21 mouse cellular contexts compared by ENCODE assay signal in the genomic region with DNA sequence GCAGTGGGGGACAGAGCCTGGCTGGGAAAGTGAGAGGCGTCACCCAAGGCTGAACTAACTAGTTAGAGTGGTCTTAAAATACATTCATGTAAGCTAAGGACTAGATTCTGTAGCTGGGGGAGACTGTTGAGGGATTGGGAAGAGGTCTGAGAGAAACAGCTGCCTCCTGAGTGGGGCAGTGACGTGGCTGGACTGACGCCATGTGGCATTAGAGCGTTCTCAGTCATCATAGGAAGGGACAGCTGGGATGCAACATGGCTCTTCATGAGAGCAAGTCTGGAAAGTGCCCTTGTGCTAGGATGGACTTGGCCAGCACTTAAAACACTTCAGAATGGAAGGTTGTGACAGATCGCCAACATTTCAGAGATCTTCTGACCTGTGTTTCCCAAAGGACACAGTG. TPM values are rescaled to one million over a fixed set of nuclear protein-coding genes. Genes with fewer than 3 reads are reported as not detected.
A peak's percentile ranks its signal among the peaks of the same experiment; 100 is the strongest.
DNase-seq lines count a peak whose midpoint lies in the region; ATAC-seq lines count a peak whose summit lies in the region.
"Had no signal": no experiment of that assay in that cellular context is flagged by ENCODE, and none has a peak within 500 bp of the region (broad histone marks: within the 10 kb centered on the region; RNA-seq: fewer than 3 reads in every experiment).

No protein-coding gene starts in this region.

- no peak overlapping the region for H3K9ac ChIP-seq in liver, embryonic 11.5 days (ENCODE audit: low read depth, low read length)
- H3K9ac ChIP-seq: embryonic facial prominence, embryonic 12.5 days; forebrain, embryonic 15.5 days; heart, embryonic 15.5 days; hindbrain, embryonic 13.5 days had no signal

- no peaks in the 10 kb centered on the region for H3K27me3 ChIP-seq in liver, embryonic 11.5 days (replicated peaks; ENCODE audit: control insufficient read depth, insufficient read depth, low read length)
- no peaks in the 10 kb centered on the region for H3K27me3 ChIP-seq in megakaryocyte, embryonic 14.5 days (replicated peaks)
- H3K27me3 ChIP-seq: embryonic facial prominence, embryonic 12.5 days; forebrain, embryonic 15.5 days; heart, embryonic 15.5 days; hindbrain, embryonic 13.5 days had no signal

- no peak overlapping the region for H3K4me2 ChIP-seq in liver, embryonic 11.5 days
- H3K4me2 ChIP-seq: embryonic facial prominence, embryonic 12.5 days; forebrain, embryonic 15.5 days; heart, embryonic 11.5 days; heart, embryonic 15.5 days; hindbrain, embryonic 13.5 days had no signal

- H3K36me3 ChIP-seq in liver, embryonic 11.5 days (ENCODE audit: control insufficient read depth, insufficient read depth, low read length), result no peaks in the 10 kb centered on the region
- H3K36me3 ChIP-seq in megakaryocyte, embryonic 14.5 days (replicated peaks; ENCODE audit: low read length), result peaks cover 60% of the 10 kb centered on the region
- H3K36me3 ChIP-seq: embryonic facial prominence, embryonic 12.5 days; forebrain, embryonic 15.5 days; heart, embryonic 15.5 days; hindbrain, embryonic 13.5 days had no signal

- no peak overlapping the region for H3K4me3 ChIP-seq in liver, embryonic 11.5 days (ENCODE audit: low read depth, low read length)
- H3K4me3 ChIP-seq in megakaryocyte, embryonic 14.5 days (replicated peaks), result peak overlapping the region; percentile 77
- H3K4me3 ChIP-seq: embryonic facial prominence, embryonic 12.5 days; forebrain, embryonic 15.5 days; heart, embryonic 15.5 days; hindbrain, embryonic 13.5 days had no signal

- intact Hi-C loops in gastrocnemius, postnatal 14 days (cut with DNase I; ENCODE audit: low total_unique reads), result no loop called here

- WGBS in liver, embryonic 11.5 days, result 90% methylated on average over 5 of the region's 5 CpGs

- H3K4me1 ChIP-seq in liver, embryonic 11.5 days (replicated peaks; ENCODE audit: control insufficient read depth, insufficient read depth, low read length), result 0 out of 2 replicates have a peak, but pooled peaks cover 2% of the 10 kb centered on the region
- peaks cover 100% of the 10 kb centered on the region for H3K4me1 ChIP-seq in megakaryocyte, embryonic 14.5 days
- H3K4me1 ChIP-seq: embryonic facial prominence, embryonic 12.5 days; forebrain, embryonic 15.5 days; heart, embryonic 15.5 days; hindbrain, embryonic 13.5 days had no signal

- no peak overlapping the region for H3K27ac ChIP-seq in liver, embryonic 11.5 days (ENCODE audit: low read depth, low read length)
- H3K27ac ChIP-seq: embryonic facial prominence, embryonic 12.5 days; forebrain, embryonic 15.5 days; heart, embryonic 15.5 days; hindbrain, embryonic 13.5 days; hindbrain, postnatal 0 days had no signal

- peak; percentile 19 for DNase-seq in gastrocnemius, postnatal 10 days
- DNase-seq in gastrocnemius, postnatal 14 days, result no peak
- peak; percentile 15 for DNase-seq in liver, embryonic 11.5 days (ENCODE audit: low spot score)
- no peak for DNase-seq in liver
- DNase-seq in right cerebral cortex, adult 18-20 months, result no peak
- DNase-seq: adrenal gland, postnatal 10 days; cerebellum, adult 18-20 months; cerebellum, postnatal 25 days; heart, postnatal 14 days had no signal

- ATAC-seq in liver, embryonic 11.5 days (replicated peaks; ENCODE audit: low FRiP score), result no peak
- ATAC-seq in megakaryocyte, adult 5-6 weeks (ENCODE audit: poor library complexity, severe bottlenecking), result no peak
- ATAC-seq: forebrain, embryonic 15.5 days; hindbrain, postnatal 0 days had no signal

- no peaks in the 10 kb centered on the region for H3K9me3 ChIP-seq in liver, embryonic 11.5 days (ENCODE audit: control insufficient read depth, low read length)
- H3K9me3 ChIP-seq in megakaryocyte, embryonic 14.5 days, result no peaks in the 10 kb centered on the region
- H3K9me3 ChIP-seq: embryonic facial prominence, embryonic 12.5 days; forebrain, embryonic 15.5 days; heart, embryonic 15.5 days; hindbrain, embryonic 13.5 days had no signal

RNA-seq across cellular contexts. Expression of a gene that starts 2.1 kb away (rescaled TPM):
- total RNA-seq in gastrocnemius, postnatal 10 days (2021), result under 1 TPM; 0.28 to 0.84 TPM
- not detected for total RNA-seq in gastrocnemius, postnatal 14 days (2021)
- polyA plus RNA-seq in liver, embryonic 11.5 days (2014; fragmentation: Nextera tagmentation; extraction: Ambion mirVana), result 0.25 and 0.66 TPM in 2 replicates
- polyA plus RNA-seq in megakaryocyte, embryonic 14.5 days (2012; ENCODE audit: insufficient read depth, low replicate concordance), result 2.2 and 4.8 TPM in 2 replicates
- 25.9 and 27.7 TPM in 2 replicates for total RNA-seq in megakaryocyte, adult 5-6 weeks (2015)
- total RNA-seq in megakaryocyte, adult 5-6 weeks (2017), result 15.8 and 16.8 TPM in 2 replicates
- total RNA-seq: ES-E14; gastrocnemius, adult 8-10 months had no signal
- polyA plus RNA-seq: embryonic facial prominence, embryonic 12.5 days; forebrain, embryonic 11.5 days; forebrain, embryonic 15.5 days; heart, embryonic 11.5 days; hindbrain, embryonic 13.5 days; hindbrain, postnatal 0 days had no signal

RNA-seq across cellular contexts. Expression of a gene that starts 59.0 kb away (rescaled TPM):
- total RNA-seq in gastrocnemius, postnatal 10 days (2021), result not detected
- total RNA-seq in gastrocnemius, postnatal 14 days (2021), result not detected
- 2.2 and 2.5 TPM in 2 replicates for polyA plus RNA-seq in liver, embryonic 11.5 days (2014; fragmentation: Nextera tagmentation; extraction: Ambion mirVana)
- polyA plus RNA-seq in megakaryocyte, embryonic 14.5 days (2012; ENCODE audit: insufficient read depth, low replicate concordance), result 1.3 TPM in 1 of 2 replicates, not detected in the other
- total RNA-seq in megakaryocyte, adult 5-6 weeks (2015), result not detected in 2 replicates
- 0.15 TPM in 1 of 2 replicates, not detected in the other for total RNA-seq in megakaryocyte, adult 5-6 weeks (2017)
- total RNA-seq: ES-E14; gastrocnemius, adult 8-10 months; hematopoietic stem cell, adult 5-6 weeks; hindbrain, postnatal 0 days had no signal

Comparison
In these comparisons a context has a peak if more than half of its experiments do, and no peak if none do; other contexts are left out.
1. DNase-seq: peak in gastrocnemius, postnatal 10 days (single experiment) and liver, embryonic 11.5 days (single experiment); none in gastrocnemius, postnatal 14 days (single experiment), liver (single experiment) and right cerebral cortex, adult 18-20 months (single experiment).
2. RNA of a gene that starts 2.1 kb away (total RNA-seq): 15.8 to 27.7 TPM in megakaryocyte, adult 5-6 weeks; 0.28 to 0.84 TPM in gastrocnemius, postnatal 10 days and not detected in gastrocnemius, postnatal 14 days; every median in the first group is over 4 times any median in the second.